Mouse (Mus musculus) hindbrain, embryonic 16.5 days (tissue): ENCODE measurements around the gene Srrd. TPM values are rescaled to one million over a fixed set of nuclear protein-coding genes. Genes with fewer than 3 reads are reported as not detected.
"Not testable (repeated sequence)": the region's sequence is repeated elsewhere in the genome, so short reads cannot be mapped to it uniquely, and the experiment has no call there.

Experiments
- ATAC-seq: fragments of 200-750 bp; cut with Nextera tagmentation; 2 replicates; pipeline ENCODE4 v1.8.0; 2017; ENCODE audit warnings: moderate TSS enrichment, moderate library complexity
- H3K27ac ChIP-seq: fragments of 300-500 bp; sonication (generic); 2 replicates; pipeline ENCODE4 v1.5.1; 2014; ENCODE audit warnings: low read depth, mild to moderate bottlenecking, control low read depth, low read length, moderate library complexity
- H3K27me3 ChIP-seq: fragments of 300-500 bp; sonication (generic); replicated peaks from 2 replicates; pipeline ENCODE4 v1.6.1; 2014; ENCODE audit warnings: low read length; ENCODE audit not compliant: control insufficient read depth, insufficient read depth
- H3K36me3 ChIP-seq: fragments of 300-500 bp; sonication (generic); 2 replicates; pipeline ENCODE4 v1.6.1; 2014; ENCODE audit warnings: mild to moderate bottlenecking, low read length, moderate library complexity, mixed read lengths; ENCODE audit not compliant: control insufficient read depth, insufficient read depth
- H3K4me1 ChIP-seq: fragments of 300-500 bp; sonication (generic); 2 replicates; pipeline ENCODE4 v1.6.1; 2014; ENCODE audit warnings: low read depth, low read length; ENCODE audit not compliant: control insufficient read depth, insufficient read depth
- H3K4me2 ChIP-seq: fragments of 300-500 bp; sonication (generic); 2 replicates; pipeline ENCODE4 v1.6.1; 2014; ENCODE audit warnings: mild to moderate bottlenecking, low read length, control low read depth, moderate library complexity
- H3K4me3 ChIP-seq: fragments of 300-500 bp; sonication (generic); 2 replicates; pipeline ENCODE4 v1.5.1; 2014; ENCODE audit warnings: mild to moderate bottlenecking, low read length, control low read depth, moderate library complexity
- H3K9ac ChIP-seq: fragments of 300-500 bp; sonication (generic); 2 replicates; pipeline ENCODE4 v1.6.1; 2014; ENCODE audit warnings: low read depth, mild to moderate bottlenecking, control low read depth, low read length, moderate library complexity
- H3K9me3 ChIP-seq: fragments of 300-500 bp; sonication (generic); 2 replicates; pipeline ENCODE4 v1.6.1; 2014; ENCODE audit warnings: mild to moderate bottlenecking, low read length, moderate library complexity; ENCODE audit not compliant: control insufficient read depth
- WGBS: fragments of 180-500 bp; shearing (Covaris S2); extraction: QIAGEN DNeasy Blood & Tissue Kit; methylation state at CpG from one replicate; pipeline ENCODE4 v1.1.7; 2014; 5-methylcytosine and 5-hydroxymethylcytosine counted together
- polyA plus RNA-seq: library from polyadenylated mRNA; unstranded; fragments of >200 nt; fragmentation: Nextera tagmentation; extraction: Ambion mirVana; gene quantifications from 2 replicates; pipeline ENCODE4 v1.2.1, GENCODE M21; 2015

Gene Srrd
- polyA plus RNA-seq, 1 experiment from 2014 or later: 60.8 TPM

GRCm38 (mm10) chr5:112326446-112327009 lies 16.3 kb downstream of the Srrd start:
- Histone ChIP-seq H3K9ac (peak overlapping the region; percentile 85), H3K27me3 (no peaks in the 10 kb centered on the region), H3K36me3 (peaks cover 27% of the 10 kb centered on the region), H3K4me1 (peaks cover 15% of the 10 kb centered on the region), H3K27ac (peak overlapping the region; percentile 85; the same call in 1 of the 2 replicates), H3K4me3 (peak overlapping the region; percentile 99), H3K4me2 (peak overlapping the region; percentile 84), H3K9me3 (no peaks in the 10 kb centered on the region)
- 1% methylated on average over 32 of the region's 33 CpGs for WGBS
- ATAC-seq: peak; percentile 77

GRCm38 (mm10) chr5:112325546-112326445 lies 17.0 kb downstream of the Srrd start, which contains the start of gene Tfip11:
TSS of gene Tfip11 (plus strand) at chr5:112326358.
- Histone ChIP-seq H3K27me3 (no peaks in the 10 kb centered on the region), H3K27ac (peak within 1 kb of the TSS; percentile 85), H3K9ac (peak within 1 kb of the TSS; percentile 85), H3K4me2 (peak within 1 kb of the TSS; percentile 84), H3K4me3 (peak within 1 kb of the TSS; percentile 99), H3K36me3 (peaks cover 19% of the 10 kb centered on the region), H3K9me3 (no peaks in the 10 kb centered on the region), H3K4me1 (peaks cover 15% of the 10 kb centered on the region)
- 9% methylated on average over 48 of the region's 48 CpGs for WGBS
- peak; percentile 94 for ATAC-seq

- Histone ChIP-seq H3K9ac (no peak overlapping the region; the same call in 1 of the 2 replicates), H3K4me1 (peaks cover 15% of the 10 kb centered on the region), H3K27ac (no peak overlapping the region), H3K4me3 (no peak overlapping the region), H3K27me3 (no peaks in the 10 kb centered on the region), H3K36me3 (peaks cover 10% of the 10 kb centered on the region), H3K4me2 (peak overlapping the region; percentile 58), H3K9me3 (no peaks in the 10 kb centered on the region)
- WGBS: 37% methylated on average over 24 of the region's 24 CpGs
- ATAC-seq: no peak
Measured at GRCm38 (mm10) chr5:112324637-112325545, 17.9 kb downstream of the Srrd start.

- ATAC-seq: no peak
- no peaks in the 10 kb centered on the region for H3K36me3 ChIP-seq
- 89% methylated on average over 6 of the region's 6 CpGs for WGBS
Measured at GRCm38 (mm10) chr5:112323246-112323645, 19.6 kb downstream of the Srrd start.

GRCm38 (mm10) chr5:112321376-112321775 lies 21.5 kb downstream of the Srrd start:
- Histone ChIP-seq H3K27me3 (no peaks in the 10 kb centered on the region), H3K4me3 (no peak overlapping the region), H3K4me2 (no peak overlapping the region), H3K4me1 (peaks cover 7% of the 10 kb centered on the region), H3K9me3 (no peaks in the 10 kb centered on the region), H3K36me3 (no peaks in the 10 kb centered on the region), H3K27ac (no peak overlapping the region), H3K9ac (no peak overlapping the region)
- ATAC-seq: no peak
- WGBS: 88% methylated on average over 4 of the region's 4 CpGs

More at GRCm38 (mm10) chr5:112323246-112323645, 19.6 kb downstream of the Srrd start:
- Histone ChIP-seq H3K9me3 (no peaks in the 10 kb centered on the region), H3K9ac (no peak overlapping the region), H3K27me3 (no peaks in the 10 kb centered on the region), H3K27ac (no peak overlapping the region), H3K4me3 (no peak overlapping the region), H3K4me1 (peaks cover 15% of the 10 kb centered on the region), H3K4me2 (no peak overlapping the region)

- H3K36me3 ChIP-seq: no peaks in the 10 kb centered on the region
- no peak overlapping the region for H3K27ac ChIP-seq
- H3K27me3 ChIP-seq: no peaks in the 10 kb centered on the region
- peaks cover 7% of the 10 kb centered on the region for H3K4me1 ChIP-seq
- H3K4me2 ChIP-seq: no peak overlapping the region
- no peak for ATAC-seq
- 73% methylated on average over 6 of the region's 6 CpGs for WGBS
- H3K9me3 ChIP-seq: no peaks in the 10 kb centered on the region
- H3K4me3 ChIP-seq: no peak overlapping the region
- H3K9ac ChIP-seq: no peak overlapping the region
Measured at GRCm38 (mm10) chr5:112320936-112321335, 21.9 kb downstream of the Srrd start.

GRCm38 (mm10) chr5:112320379-112320778 lies 22.5 kb downstream of the Srrd start:
- Histone ChIP-seq H3K27ac (no peak overlapping the region), H3K27me3 (no peaks in the 10 kb centered on the region), H3K9ac (no peak overlapping the region), H3K9me3 (no peaks in the 10 kb centered on the region), H3K36me3 (no peaks in the 10 kb centered on the region), H3K4me1 (peaks cover 5% of the 10 kb centered on the region), H3K4me2 (no peak overlapping the region), H3K4me3 (no peak overlapping the region)
- no peak for ATAC-seq
- 82% methylated on average over 5 of the region's 5 CpGs for WGBS

- not testable (repeated sequence) for H3K4me3 ChIP-seq, H3K27ac ChIP-seq, H3K36me3 ChIP-seq, H3K4me1 ChIP-seq, ATAC-seq, H3K4me2 ChIP-seq, H3K9me3 ChIP-seq, H3K27me3 ChIP-seq, H3K9ac ChIP-seq
- 59% methylated on average over 2 of the region's 2 CpGs for WGBS
Measured at GRCm38 (mm10) chr5:112319343-112319742, 23.5 kb downstream of the Srrd start.
